Mouse (Mus musculus): ENCODE measurements around the gene Mindy1. TPM values are rescaled to one million over a fixed set of nuclear protein-coding genes. Genes with fewer than 3 reads are reported as not detected.

The Mindy1 gene
- total RNA-seq, 2 experiments from 2014 or later: 120 to 147 TPM

DNA sequence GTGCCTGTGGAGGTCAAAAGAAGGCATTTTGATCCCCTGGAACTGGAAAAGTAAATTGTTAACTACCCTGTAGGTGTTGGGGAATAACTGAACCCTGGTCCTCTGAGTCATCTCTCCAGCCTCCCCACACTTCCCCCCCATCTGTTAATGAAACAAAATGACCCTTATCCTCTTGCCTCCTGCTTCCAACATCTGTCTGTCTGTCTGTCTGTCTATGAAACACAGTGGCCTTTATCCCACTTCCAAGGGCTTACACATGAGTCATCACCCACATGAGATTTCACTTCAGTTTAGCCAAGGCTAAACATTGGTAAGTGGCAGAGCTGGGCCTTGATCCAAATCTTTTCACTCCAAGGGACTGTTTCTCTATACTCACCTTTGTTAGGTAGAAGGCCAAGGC, 13.3 kb upstream of the Mindy1 start:
- peak; percentile 54 to 68 for DNase-seq

GRCm38 (mm10) chr3:95269789-95270188, 11.4 kb upstream of the Mindy1 start:
- DNase-seq: no peak

DNA sequence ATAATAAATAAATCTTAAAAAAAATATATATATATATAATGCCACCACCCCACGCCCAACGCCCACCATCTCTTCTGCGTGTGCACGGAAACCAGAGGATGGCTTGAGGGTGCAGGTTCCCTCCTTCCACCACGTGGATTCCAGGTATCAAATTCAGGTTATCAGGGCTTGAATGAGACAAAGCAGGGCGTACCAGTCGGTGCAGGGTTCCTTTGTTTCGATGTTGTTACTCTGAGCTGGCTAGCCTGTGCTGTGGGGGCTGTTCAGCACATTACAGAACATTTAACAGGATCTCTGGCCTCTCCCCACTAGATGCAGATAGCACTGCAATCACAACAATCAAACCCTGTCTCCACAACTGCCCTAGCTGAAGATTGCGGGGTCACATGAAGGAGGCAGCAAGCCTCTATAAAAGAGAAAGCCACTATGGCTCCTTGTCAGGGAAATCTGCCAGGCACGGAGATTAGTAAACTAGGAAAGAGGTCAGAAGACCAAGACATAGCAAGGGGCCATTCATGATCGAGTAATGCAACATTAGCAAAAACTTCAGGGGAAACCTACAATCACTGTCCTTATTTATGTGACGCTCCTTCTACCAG, 10.3 kb upstream of the Mindy1 start:
- no peak for DNase-seq

DNA sequence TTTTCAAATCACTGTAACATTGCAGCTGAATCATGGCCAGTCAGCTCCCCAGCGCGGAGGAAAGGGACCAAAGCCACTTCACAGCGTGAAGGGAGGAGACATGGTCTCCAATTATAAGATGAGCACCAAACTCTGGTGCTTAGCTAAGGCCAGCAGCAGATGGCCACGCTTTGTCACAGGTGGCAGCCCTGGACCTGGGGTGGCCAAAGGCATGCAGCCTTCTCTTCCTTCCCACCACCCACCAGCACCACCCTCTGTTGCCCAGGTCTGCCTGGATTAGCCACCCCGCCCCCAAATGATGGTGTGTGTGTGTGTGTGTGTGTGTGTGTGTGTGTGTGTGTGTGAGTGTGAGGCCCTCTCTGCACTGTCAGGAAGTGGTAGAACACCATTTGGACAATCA, 7.7 kb upstream of the Mindy1 start:
- DNase-seq: no peak

- DNase-seq: no peak
Observed at GRCm38 (mm10) chr3:95274453-95274852, 6.7 kb upstream of the Mindy1 start.

- DNase-seq: no peak
Observed at GRCm38 (mm10) chr3:95275161-95275560, 6.0 kb upstream of the Mindy1 start.

DNA sequence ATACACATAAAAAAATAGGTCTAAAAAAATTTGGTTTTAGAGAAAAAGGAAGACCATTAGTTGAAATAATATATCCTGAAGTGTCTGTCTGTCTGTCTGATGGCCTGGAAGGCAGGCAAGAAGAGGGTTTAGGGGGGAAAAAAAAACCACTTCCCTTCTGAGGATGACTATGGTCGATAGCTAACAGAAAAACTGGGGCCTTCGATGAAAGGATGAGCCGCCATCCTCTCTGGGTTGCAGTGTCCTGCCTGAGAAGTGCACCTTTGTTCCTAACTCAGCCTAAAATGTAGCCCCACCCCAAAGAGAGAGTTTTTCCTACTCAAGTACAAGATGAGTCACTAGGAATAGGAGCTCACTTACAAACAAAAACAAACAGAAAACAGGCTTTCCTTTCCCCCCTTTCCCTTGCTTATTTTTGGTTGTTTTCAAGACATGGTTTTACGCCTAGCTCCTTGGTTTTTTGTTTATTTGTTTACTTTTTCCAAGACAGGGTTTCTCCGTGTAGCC, 4.7 kb upstream of the Mindy1 start:
- no peak for DNase-seq

DNA sequence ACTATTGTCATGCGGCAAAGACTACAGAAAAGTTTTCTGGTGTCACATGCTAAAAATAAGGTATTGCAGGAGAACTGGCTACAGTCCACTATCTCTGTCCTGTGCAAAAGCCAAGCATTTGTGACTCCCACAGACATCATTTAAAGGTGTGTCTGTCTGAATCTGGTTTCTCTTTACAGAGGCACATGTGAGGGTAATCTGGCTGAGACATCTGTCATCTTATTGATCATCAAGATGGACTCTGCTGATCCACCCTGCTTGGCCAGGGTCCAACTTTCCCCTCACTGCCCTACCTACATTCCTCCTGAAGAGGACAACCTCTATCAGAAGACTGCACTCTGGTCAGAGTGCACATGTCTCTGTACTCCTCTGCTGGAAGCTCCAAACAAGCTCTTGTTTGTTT, 4.0 kb upstream of the Mindy1 start:
- DNase-seq: no peak

GRCm38 (mm10) chr3:95280747-95281146, 398 bp upstream of the Mindy1 start:
- no peak for DNase-seq

DNA sequence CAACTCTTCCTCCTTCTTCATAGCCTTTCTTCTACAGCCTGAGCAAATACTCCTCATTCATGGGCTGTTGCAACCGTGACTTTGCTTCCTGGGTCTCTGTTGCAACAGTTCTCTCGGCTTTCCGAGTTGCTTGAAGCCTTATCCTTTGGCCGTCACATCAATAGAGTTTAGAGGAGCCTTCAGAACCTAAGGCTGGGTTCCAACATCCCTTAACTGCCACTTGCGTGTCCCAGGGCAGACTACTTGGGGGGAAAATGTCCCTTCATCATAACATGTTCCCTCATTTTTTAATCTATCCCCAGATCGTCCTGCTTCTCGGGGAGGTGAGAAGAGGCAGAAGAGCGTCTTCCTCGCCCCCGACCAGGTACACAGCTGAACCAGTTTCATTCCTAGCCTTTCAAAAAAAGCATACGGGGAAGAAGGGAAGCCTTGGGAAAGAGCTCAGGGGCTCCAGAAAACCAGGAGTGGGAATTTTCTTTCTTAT, 1.3 kb downstream of the Mindy1 start:
- DNase-seq: peak; percentile 57 to 64

DNA sequence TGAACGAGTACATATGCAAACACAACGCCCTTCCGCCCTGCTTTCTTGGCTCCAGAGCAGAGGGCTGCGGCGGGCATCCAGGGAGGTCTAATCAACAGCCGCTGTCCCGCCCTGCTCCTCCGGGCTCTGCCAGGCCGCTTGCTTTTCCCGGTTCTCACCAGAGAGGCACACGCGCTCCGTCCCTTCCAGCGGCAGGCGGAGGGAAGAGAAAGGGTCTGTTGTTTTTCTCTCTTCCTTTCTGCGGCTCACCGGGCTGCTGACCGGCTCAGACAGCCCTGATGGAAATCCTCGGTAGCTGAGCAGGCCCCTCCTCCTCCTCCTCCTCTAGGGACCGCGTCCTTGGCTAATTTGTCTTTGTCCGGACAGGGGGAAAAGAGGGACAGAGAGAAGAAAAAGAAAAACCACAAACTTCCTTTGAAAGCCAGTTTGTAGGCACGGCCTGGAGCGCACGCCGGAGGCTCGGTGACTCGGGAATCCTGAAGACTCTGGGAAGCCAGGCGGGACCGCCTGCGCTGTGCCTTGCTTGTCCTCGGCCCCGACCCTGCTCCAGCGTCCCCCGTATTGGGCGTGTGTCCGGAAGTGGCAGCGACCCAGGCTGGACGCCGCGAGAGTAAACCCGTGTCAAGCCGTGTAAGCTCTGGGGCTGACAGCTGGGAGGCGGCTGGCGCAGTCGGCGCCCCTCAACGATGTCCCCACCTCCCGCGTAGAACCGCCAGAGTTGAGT, 1.9 kb downstream of the Mindy1 start:
- peak; percentile 82 for DNase-seq

- DNase-seq: no peak
Observed at GRCm38 (mm10) chr3:95283589-95283941, 2.4 kb downstream of the Mindy1 start.

GRCm38 (mm10) chr3:95284062-95284461, 2.9 kb downstream of the Mindy1 start:
- peak in 1 of 2 experiments; percentile 43 for DNase-seq

DNA sequence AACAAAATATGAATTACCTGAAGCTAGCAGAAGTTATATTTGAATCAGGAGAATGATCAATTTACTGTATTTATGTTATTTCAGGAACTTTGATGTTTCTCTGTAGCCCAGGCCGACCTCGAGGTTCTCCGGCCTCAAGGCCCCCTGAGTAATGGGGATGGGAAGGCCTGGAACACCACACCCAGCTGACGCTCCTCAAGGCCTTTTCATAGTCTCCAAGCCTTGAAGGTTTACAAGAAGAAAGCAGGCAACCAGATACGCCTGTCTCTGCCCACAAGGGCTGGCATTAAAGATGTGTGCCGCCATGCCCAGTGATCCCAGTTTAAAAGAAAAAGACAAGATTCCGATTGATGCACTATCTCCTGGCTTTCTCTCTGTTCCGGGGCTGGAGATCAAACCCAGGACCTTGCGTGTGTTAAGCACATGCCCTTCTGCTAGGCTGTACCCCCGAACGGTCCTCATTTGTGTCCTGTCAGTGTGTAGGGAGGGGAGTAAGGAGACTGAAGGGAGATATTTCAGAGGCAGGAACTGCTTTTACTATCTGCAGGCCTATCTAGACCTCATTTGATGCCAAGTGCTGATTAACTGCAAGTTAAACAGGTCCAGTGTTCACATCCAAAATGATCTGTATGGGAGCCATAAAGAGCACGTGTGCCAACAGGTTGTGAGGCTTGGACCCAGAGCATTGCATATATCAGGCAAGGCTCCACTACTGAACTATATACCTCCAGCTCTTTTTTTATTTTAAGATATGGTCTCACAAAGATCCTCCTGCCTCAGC, 3.5 kb downstream of the Mindy1 start:
- DNase-seq: peak; percentile 68 to 73

DNA sequence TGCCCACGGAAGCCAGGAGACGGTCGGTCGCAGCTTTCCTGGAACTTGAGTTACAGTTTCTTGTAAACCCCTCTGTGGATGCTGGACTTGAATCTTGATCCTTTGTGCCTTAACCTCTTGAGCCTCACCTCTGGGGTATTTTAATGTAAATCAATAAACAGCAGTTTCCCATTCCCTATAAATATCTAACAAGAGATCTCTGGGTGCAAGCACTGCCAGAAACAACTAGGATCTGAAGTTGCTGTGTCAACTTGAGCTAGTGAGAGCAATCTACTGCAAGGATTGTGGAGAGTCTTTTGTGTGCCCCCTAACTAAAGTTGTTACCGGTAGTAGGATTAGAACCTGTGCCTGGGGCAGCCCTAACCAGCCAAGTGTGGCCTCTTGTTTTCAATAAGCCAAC, 4.2 kb downstream of the Mindy1 start:
- DNase-seq: no peak

GRCm38 (mm10) chr3:95286011-95286410, 4.9 kb downstream of the Mindy1 start:
- DNase-seq: no peak

- peak; percentile 48 to 51 for DNase-seq
Observed at GRCm38 (mm10) chr3:95286510-95286909, 5.4 kb downstream of the Mindy1 start.

DNA sequence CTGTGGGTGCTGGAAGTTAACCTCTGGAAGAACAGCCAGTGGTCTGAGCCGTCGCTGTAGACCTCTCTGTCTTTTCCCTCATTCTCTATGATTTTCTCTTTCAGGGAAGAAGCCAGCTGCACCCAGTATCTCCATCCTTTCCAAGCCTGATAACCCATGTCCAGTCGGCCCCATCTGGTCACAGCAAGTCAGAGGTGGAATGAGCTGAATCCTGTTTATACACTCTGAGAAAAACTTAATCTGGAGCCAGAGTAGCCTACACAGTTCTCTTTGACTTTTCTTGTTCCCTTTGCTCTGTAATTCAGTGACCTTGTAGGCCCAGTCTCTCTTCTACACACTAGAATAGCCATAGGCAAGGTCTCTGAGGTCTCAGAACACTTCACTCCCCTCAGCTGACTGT, 6.4 kb downstream of the Mindy1 start:
- DNase-seq: no peak

DNA sequence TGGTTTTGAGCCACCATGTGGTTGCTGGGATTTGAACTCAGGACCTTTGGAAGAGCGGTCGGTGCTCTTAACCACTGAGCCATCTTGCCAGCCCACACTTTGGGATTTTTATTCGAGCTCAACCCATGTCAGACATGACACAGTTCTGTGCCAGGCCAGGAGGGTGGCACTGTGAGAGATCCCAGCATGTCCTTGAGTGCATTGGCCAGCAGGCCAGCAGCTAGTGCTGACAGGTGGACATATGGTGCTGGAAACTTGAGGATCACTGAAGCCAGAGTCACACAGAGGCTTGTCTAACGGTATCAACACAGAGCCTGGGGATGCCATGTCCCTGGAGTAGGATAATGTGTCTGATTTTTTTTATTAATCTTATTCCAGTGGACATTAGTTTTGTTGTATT, 8.3 kb downstream of the Mindy1 start:
- no peak for DNase-seq

DNA sequence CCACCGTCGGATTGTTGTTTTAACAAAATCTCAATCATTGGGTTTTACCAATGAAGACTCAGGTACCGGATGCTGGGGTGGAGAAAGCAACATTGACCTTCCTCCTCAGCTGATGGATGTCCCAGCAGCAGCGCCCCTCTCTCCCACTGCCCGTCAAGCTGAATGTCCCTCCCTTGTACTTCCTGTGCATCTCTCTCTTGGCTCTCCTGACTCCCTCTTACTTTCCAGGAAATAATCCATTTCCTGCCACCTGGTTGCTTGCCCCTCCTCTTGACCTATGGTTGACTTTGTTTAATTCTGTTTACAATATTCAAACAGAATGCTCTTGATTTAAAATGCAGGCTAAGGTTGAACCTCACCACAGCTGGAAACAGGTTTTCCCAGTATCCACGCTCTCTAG, 9.0 kb downstream of the Mindy1 start:
- DNase-seq: no peak

- no peak for DNase-seq
Observed at GRCm38 (mm10) chr3:95291041-95291440, 9.9 kb downstream of the Mindy1 start.

DNA sequence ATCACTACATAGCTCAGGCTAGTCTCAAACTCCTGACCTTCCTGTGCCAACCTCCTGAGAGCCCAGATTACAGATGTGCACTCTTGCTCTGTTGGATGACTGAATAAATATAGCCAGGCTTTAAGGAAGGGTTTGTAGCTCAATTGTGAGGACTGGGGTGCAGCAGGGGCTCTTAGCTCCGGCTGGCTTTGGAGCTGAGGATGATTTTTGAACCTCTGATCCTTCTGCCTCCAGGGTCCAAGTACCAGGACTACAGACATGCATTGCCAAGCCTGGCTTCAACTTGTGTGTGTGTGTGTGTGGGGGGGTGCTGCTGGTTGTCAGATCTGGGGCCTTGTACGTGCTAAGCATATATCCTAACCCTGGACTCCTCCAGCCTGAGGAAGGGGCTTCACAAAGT, 11.8 kb downstream of the Mindy1 start:
- no peak for DNase-seq

GRCm38 (mm10) chr3:95293537-95293936, 12.4 kb downstream of the Mindy1 start:
- DNase-seq: peak; percentile 55 to 67
